Mouse (Mus musculus): ENCODE measurements around the gene Ftl1-ps1.

Gene Ftl1-ps1

GRCm38 (mm10) chr13:74399298-74399839 lies at the start of gene Ftl1-ps1:
TSS of gene Ftl1-ps1 (plus strand) at chr13:74399694.
- in situ Hi-C loops (cut with MboI, MseI): no loop called here

GRCm38 (mm10) chr13:74350435-74350906 lies 49.0 kb upstream of the Ftl1-ps1 start:
- in situ Hi-C loops (cut with MboI, MseI): no loop called here

- in situ Hi-C loops (cut with MboI, MseI): no loop called here
These were observed 43.0 kb upstream of the Ftl1-ps1 start for GRCm38 (mm10) chr13:74356491-74356890.

GRCm38 (mm10) chr13:74362218-74362617 lies 37.3 kb upstream of the Ftl1-ps1 start:
- in situ Hi-C loops (cut with MboI, MseI): loop anchor here in 1 of 2 experiments (5.0 to 10.0 kb wide), 2 partner anchors 95 to 173 kb away; no protein-coding TSS in a partner anchor

GRCm38 (mm10) chr13:74363176-74363858 lies 36.2 kb upstream of the Ftl1-ps1 start:
- in situ Hi-C loops (cut with MboI, MseI): loop anchor here in 1 of 2 experiments (5.0 to 10.0 kb wide), 2 partner anchors 94 to 171 kb away; no protein-coding TSS in a partner anchor

GRCm38 (mm10) chr13:74363859-74364235 lies 35.6 kb upstream of the Ftl1-ps1 start, which contains the start of gene Lrrc14b:
TSS of gene Lrrc14b (minus strand) at chr13:74364005.
- in situ Hi-C loops (cut with MboI, MseI): loop anchor here in 1 of 2 experiments (5.0 to 10.0 kb wide), 2 partner anchors 93 to 171 kb away; no protein-coding TSS in a partner anchor

- in situ Hi-C loops (cut with MboI, MseI): no loop called here
These were observed 17.8 kb upstream of the Ftl1-ps1 start for GRCm38 (mm10) chr13:74381533-74382276.

- in situ Hi-C loops (cut with MboI, MseI): no loop called here
These were observed 17.2 kb upstream of the Ftl1-ps1 start for GRCm38 (mm10) chr13:74382289-74382688.

GRCm38 (mm10) chr13:74389730-74390129 lies 9.8 kb upstream of the Ftl1-ps1 start:
- in situ Hi-C loops (cut with MboI, MseI): no loop called here

GRCm38 (mm10) chr13:74390371-74390990 lies 9.0 kb upstream of the Ftl1-ps1 start, which contains the start of gene Zfp72:
TSS of gene Zfp72 (minus strand) at chr13:74390836.
- in situ Hi-C loops (cut with MboI, MseI): no loop called here

- in situ Hi-C loops (cut with MboI, MseI): no loop called here
These were observed 8.3 kb upstream of the Ftl1-ps1 start for GRCm38 (mm10) chr13:74391156-74391555.

GRCm38 (mm10) chr13:74439895-74440294 lies 40.4 kb downstream of the Ftl1-ps1 start:
- in situ Hi-C loops (cut with MboI, MseI): loop anchor here in 1 of 2 experiments (10.0 kb wide), 1 partner anchor 1035 kb away; no protein-coding TSS in a partner anchor

All from T-helper 17 cell (primary cell).